Mouse (Mus musculus): ENCODE data around the gene Gm28042. TPM values are rescaled to one million over a fixed set of nuclear protein-coding genes. Genes with fewer than 3 reads are reported as not detected.

The Gm28042 gene
- 1.1 and 2.8 TPM in 2 replicates for polyA plus RNA-seq (2012; rRNA removed)

DNA sequence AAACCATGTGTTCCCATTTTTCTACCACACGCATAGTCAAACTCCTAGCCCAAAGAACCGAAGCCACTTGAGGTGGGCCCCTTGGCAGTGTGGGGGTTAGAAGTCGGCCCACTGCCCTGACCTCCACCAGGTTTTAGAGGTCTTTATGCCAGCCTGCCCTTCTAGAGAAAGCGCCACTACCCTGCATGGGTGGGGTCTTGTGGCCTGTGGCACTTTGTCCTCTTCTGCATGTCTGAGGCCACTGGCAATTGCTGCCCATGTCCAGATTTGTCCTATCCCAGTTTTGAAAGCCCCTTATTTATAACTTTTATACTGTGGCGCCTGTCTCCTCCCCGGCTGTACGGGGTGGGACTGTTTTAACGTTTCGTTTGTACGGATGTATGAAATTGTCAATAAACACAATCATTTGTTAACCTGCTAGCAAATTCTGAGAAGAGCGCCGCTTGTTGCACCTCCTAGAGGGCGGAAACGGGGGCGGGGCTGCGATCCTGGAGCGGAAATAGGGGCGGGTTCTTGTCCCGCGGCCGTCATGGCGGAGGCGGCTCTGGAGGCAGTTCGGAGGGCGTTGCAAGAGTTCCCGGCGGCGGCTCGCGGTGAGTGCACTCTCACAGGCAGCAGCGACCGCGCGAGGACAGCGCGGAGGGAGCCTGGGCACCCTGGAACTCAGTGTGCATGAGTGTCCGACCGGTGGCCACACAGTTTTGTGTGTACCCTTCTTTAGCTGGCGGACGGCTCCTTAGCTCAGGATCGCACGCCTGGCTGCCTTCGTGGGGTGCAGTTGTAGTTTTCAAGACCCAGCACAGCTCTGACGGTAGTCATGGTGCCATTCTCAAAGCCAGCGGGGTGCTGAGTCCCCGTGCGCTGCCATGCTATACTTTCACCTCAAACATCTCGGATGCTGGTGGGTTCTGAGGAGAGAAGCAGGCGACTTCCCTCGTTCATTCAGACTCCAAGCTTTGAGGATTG lies at the start of gene Gm28042, which contains the start of gene Jmjd7:
Gene Gm28042 (plus strand): TSS at position 510 of the 966 bp plus-strand sequence.
Gene Jmjd7 (plus strand): TSS at position 500 of the 966 bp plus-strand sequence.
- 5% methylated on average over 50 of the region's 50 CpGs for WGBS
- peak; percentile 28; the same call in 1 of the 2 replicates for TF ChIP-seq CTCF (IDR thresholded peaks at IDR 0.05; ENCODE audit: extremely low read depth, insufficient read length, insufficient replicate concordance, low read depth, low read length)
- TF ChIP-seq POLR2A (IDR thresholded peaks at IDR 0.05; ENCODE audit: low read depth, low read length) = peak; percentile 56; the same call in 1 of the 2 replicates
- peak within 1 kb of the TSS; percentile 69 for H3K4me3 ChIP-seq (ENCODE audit: low read depth, low read length)
- H3K36me3 ChIP-seq (ENCODE audit: control insufficient read depth, insufficient read depth, low read length) = peaks cover 26% of the 10 kb centered on the region
- H3K4me1 ChIP-seq (ENCODE audit: control insufficient read depth, insufficient read depth, insufficient read length, low read length) = peaks cover 9% of the 10 kb centered on the region; the same call in 1 of the 2 replicates
- peak within 1 kb of the TSS; percentile 48 for H3K27ac ChIP-seq (ENCODE audit: insufficient read depth, low read depth, low read length)
- H3K27me3 ChIP-seq (ENCODE audit: control insufficient read depth, insufficient read depth, low read length) = no peaks in the 10 kb centered on the region

DNA sequence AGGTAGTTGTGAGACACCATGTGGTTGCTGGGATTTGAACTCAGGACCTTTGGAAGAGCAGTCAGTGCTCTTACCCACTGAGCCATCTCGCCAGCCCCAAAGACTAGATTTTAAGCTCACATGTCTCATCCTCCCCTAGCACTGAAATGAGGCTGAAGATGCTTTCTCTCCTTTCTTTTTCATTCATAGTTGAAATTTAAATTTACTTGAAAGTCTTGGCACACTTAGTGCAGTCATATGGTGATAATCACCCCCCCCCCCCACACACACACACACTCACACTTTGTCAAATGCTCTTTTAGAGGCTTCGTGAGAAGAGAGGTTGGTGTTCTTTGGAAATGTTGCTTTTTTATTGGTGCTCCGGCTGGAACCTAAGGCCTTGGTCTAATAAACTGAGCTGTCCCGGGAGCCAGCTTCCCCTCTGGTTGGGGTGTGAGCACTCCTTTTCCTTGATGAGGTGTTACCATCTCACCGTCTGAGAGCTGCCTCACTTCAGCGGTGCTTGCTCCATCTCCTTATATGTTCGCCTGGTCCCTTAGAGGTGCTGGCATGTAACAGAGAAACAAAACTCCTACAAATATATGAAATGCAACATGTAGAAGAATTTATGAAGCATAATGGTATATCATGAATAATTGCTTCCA lies 46.8 kb upstream of the Gm28042 start:
- H3K4me3 ChIP-seq (ENCODE audit: low read depth, low read length) = no peak overlapping the region
- peaks cover 9% of the 10 kb centered on the region for H3K36me3 ChIP-seq (ENCODE audit: control insufficient read depth, insufficient read depth, low read length)
- WGBS = 91% methylated on average over 7 of the region's 7 CpGs
- TF ChIP-seq CTCF (IDR thresholded peaks at IDR 0.05; ENCODE audit: extremely low read depth, insufficient read length, insufficient replicate concordance, low read depth, low read length) = no peak
- no peak for TF ChIP-seq POLR2A (IDR thresholded peaks at IDR 0.05; ENCODE audit: low read depth, low read length)
- H3K4me1 ChIP-seq (ENCODE audit: control insufficient read depth, insufficient read depth, insufficient read length, low read length) = 0 out of 2 replicates have a peak, but pooled peaks cover 2% of the 10 kb centered on the region
- no peaks in the 10 kb centered on the region for H3K27me3 ChIP-seq (ENCODE audit: control insufficient read depth, insufficient read depth, low read length)
- H3K27ac ChIP-seq (ENCODE audit: insufficient read depth, low read depth, low read length) = no peak overlapping the region

- Histone ChIP-seq H3K36me3 (ENCODE audit: control insufficient read depth, insufficient read depth, low read length) (peaks cover 9% of the 10 kb centered on the region), H3K27me3 (ENCODE audit: control insufficient read depth, insufficient read depth, low read length) (no peaks in the 10 kb centered on the region), H3K4me3 (ENCODE audit: low read depth, low read length) (no peak overlapping the region), H3K27ac (ENCODE audit: insufficient read depth, low read depth, low read length) (no peak overlapping the region), H3K4me1 (ENCODE audit: control insufficient read depth, insufficient read depth, insufficient read length, low read length) (0 out of 2 replicates have a peak, but pooled peaks cover 2% of the 10 kb centered on the region)
- TF ChIP-seq CTCF (IDR thresholded peaks at IDR 0.05; ENCODE audit: extremely low read depth, insufficient read length, insufficient replicate concordance, low read depth, low read length) (no peak), POLR2A (IDR thresholded peaks at IDR 0.05; ENCODE audit: low read depth, low read length) (no peak)
- WGBS = 89% methylated on average over 2 of the region's 2 CpGs
These were observed 45.7 kb upstream of the Gm28042 start for GRCm38 (mm10) chr2:119981631-119982030.

DNA sequence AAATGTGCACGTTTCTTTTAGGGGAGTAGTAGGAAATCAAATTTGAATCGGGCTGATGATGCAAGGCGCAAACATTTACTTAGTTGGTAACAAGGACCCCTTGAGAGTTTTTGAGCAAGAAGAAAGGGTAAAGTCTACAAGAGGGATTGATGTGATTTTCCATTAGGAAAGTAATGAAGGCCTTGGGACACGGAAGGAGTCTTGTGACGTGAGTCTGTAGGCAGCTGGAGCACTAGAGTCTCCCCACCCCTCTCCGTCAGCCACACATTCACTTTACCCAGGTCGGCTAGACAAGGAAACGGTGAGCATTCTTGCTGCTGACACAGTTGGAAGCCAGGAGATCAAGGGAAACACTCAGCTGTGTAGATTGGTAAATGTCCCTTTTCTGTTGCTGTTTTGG lies 41.4 kb upstream of the Gm28042 start:
- H3K27me3 ChIP-seq (ENCODE audit: control insufficient read depth, insufficient read depth, low read length) = no peaks in the 10 kb centered on the region
- TF ChIP-seq CTCF (IDR thresholded peaks at IDR 0.05; ENCODE audit: extremely low read depth, insufficient read length, insufficient replicate concordance, low read depth, low read length) (no peak), POLR2A (IDR thresholded peaks at IDR 0.05; ENCODE audit: low read depth, low read length) (no peak)
- WGBS = 67% methylated on average over 8 of the region's 8 CpGs
- peaks cover 14% of the 10 kb centered on the region; the same call in 1 of the 2 replicates for H3K4me1 ChIP-seq (ENCODE audit: control insufficient read depth, insufficient read depth, insufficient read length, low read length)
- no peak overlapping the region for H3K4me3 ChIP-seq (ENCODE audit: low read depth, low read length)
- H3K36me3 ChIP-seq (ENCODE audit: control insufficient read depth, insufficient read depth, low read length) = peaks cover 9% of the 10 kb centered on the region
- no peak overlapping the region for H3K27ac ChIP-seq (ENCODE audit: insufficient read depth, low read depth, low read length)

DNA sequence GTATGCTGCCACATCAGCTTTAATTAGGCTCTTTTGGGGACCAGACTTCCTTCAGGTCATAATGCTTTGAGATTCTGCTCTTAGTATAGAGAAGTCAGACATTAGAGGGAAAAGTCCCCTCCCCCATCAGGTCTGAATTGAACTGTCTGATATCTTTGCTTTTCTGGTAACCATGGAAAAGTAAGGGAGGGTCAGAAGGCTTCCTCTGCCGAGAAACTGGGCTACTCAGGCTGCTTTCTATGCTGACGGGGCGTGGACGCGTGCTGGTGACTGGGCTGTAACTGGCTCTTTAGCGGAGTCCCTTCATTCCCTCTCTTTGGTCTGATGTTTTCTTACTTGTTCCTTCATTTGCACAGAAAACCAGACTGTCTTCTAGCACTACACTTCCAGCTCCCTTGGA lies 40.9 kb upstream of the Gm28042 start:
- TF ChIP-seq POLR2A (IDR thresholded peaks at IDR 0.05; ENCODE audit: low read depth, low read length) (no peak), CTCF (IDR thresholded peaks at IDR 0.05; ENCODE audit: extremely low read depth, insufficient read length, insufficient replicate concordance, low read depth, low read length) (no peak)
- no peak overlapping the region for H3K27ac ChIP-seq (ENCODE audit: insufficient read depth, low read depth, low read length)
- H3K27me3 ChIP-seq (ENCODE audit: control insufficient read depth, insufficient read depth, low read length) = no peaks in the 10 kb centered on the region
- H3K36me3 ChIP-seq (ENCODE audit: control insufficient read depth, insufficient read depth, low read length) = peaks cover 9% of the 10 kb centered on the region
- H3K4me1 ChIP-seq (ENCODE audit: control insufficient read depth, insufficient read depth, insufficient read length, low read length) = peaks cover 14% of the 10 kb centered on the region; the same call in 1 of the 2 replicates
- no peak overlapping the region for H3K4me3 ChIP-seq (ENCODE audit: low read depth, low read length)
- WGBS = 78% methylated on average over 6 of the region's 6 CpGs

DNA sequence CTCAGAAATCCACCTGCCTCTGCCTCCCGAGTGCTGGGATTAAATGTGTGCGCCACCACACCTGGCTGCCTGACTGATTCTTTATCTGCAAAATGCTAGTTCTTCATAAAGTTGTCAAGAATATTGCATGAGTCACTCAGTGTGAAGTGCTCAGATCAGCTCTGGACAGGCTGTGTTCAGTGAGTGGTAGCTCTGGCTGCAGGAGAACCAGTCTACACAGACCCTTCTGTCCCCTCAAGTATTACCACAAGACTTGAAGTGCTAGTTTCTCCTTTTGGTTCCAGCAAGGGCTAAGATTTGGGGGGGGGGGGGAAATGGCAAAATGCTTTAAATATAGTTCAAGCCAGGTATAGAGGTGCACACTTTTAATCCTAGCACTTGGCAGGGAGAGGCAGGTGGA lies 39.9 kb upstream of the Gm28042 start:
- Histone ChIP-seq H3K27me3 (ENCODE audit: control insufficient read depth, insufficient read depth, low read length) (no peaks in the 10 kb centered on the region), H3K27ac (ENCODE audit: insufficient read depth, low read depth, low read length) (no peak overlapping the region), H3K4me3 (ENCODE audit: low read depth, low read length) (no peak overlapping the region), H3K4me1 (ENCODE audit: control insufficient read depth, insufficient read depth, insufficient read length, low read length) (peaks cover 17% of the 10 kb centered on the region; the same call in 1 of the 2 replicates), H3K36me3 (ENCODE audit: control insufficient read depth, insufficient read depth, low read length) (peaks cover 2% of the 10 kb centered on the region; the same call in 1 of the 2 replicates)
- no peak for TF ChIP-seq CTCF (IDR thresholded peaks at IDR 0.05; ENCODE audit: extremely low read depth, insufficient read length, insufficient replicate concordance, low read depth, low read length)
- TF ChIP-seq POLR2A (IDR thresholded peaks at IDR 0.05; ENCODE audit: low read depth, low read length) = no peak
- WGBS = 88% methylated on average over 2 of the region's 2 CpGs

Data from small intestine, adult 2 months (tissue).